Mouse (Mus musculus) forebrain, embryonic 10.5 days (tissue): Measurements from ENCODE around the gene Sepsecs. TPM values are rescaled to one million over a fixed set of nuclear protein-coding genes. Genes with fewer than 3 reads are reported as not detected.

Experiments
- DNase-seq: peaks from one replicate; pipeline ENCODE4 v3.0.0-alpha.2; 2017; ENCODE audit warnings: low spot score; ENCODE audit errors: extremely low spot score
- H3K27ac ChIP-seq: fragments of 300-500 bp; sonication (generic); 2 replicates; pipeline ENCODE4 v1.5.1; 2016; ENCODE audit warnings: mild to moderate bottlenecking
- H3K27me3 ChIP-seq: fragments of 300-500 bp; sonication (generic); 2 replicates; pipeline ENCODE4 v1.6.1; 2016; ENCODE audit warnings: mild to moderate bottlenecking; ENCODE audit not compliant: poor library complexity, severe bottlenecking
- H3K36me3 ChIP-seq: fragments of 300-500 bp; sonication (generic); replicated peaks from 2 replicates; pipeline ENCODE4 v1.6.1; 2016; ENCODE audit warnings: mild to moderate bottlenecking, moderate library complexity
- H3K4me1 ChIP-seq: fragments of 300-500 bp; sonication (generic); 2 replicates; pipeline ENCODE4 v1.6.1; 2016
- H3K4me3 ChIP-seq: fragments of 300-500 bp; sonication (generic); 2 replicates; pipeline ENCODE4 v1.5.1; 2016; ENCODE audit warnings: mild to moderate bottlenecking, moderate library complexity
- H3K9me3 ChIP-seq: fragments of 300-500 bp; sonication (generic); 2 replicates; pipeline ENCODE4 v1.6.1; 2016; ENCODE audit warnings: mild to moderate bottlenecking, moderate library complexity
- WGBS: fragments of 180-500 bp; shearing (Covaris S2); methylation state at CpG from one replicate; pipeline ENCODE4 v1.1.7; 2016; 5-methylcytosine and 5-hydroxymethylcytosine counted together
- polyA plus RNA-seq: library from polyadenylated mRNA; unstranded; fragments of >200 nt; fragmentation: Nextera tagmentation; extraction: Ambion mirVana; gene quantifications from 2 replicates; pipeline ENCODE4 v1.2.1, GENCODE M21; 2016

Gene Sepsecs
- polyA plus RNA-seq, 1 experiment from 2014 or later = 8.7 TPM

GRCm38 (mm10) chr5:52636923-52637322, 32.6 kb downstream of the Sepsecs start:
- H3K27ac ChIP-seq = no peak overlapping the region
- H3K27me3 ChIP-seq = no peaks in the 10 kb centered on the region
- no peak for DNase-seq
- no peak overlapping the region for H3K4me3 ChIP-seq
- no peaks in the 10 kb centered on the region for H3K9me3 ChIP-seq
- peaks cover 7% of the 10 kb centered on the region for H3K36me3 ChIP-seq
- 90% methylated on average over 6 of the region's 6 CpGs for WGBS
- H3K4me1 ChIP-seq = no peaks in the 10 kb centered on the region

GRCm38 (mm10) chr5:52636025-52636755, 33.3 kb downstream of the Sepsecs start:
- Histone ChIP-seq H3K36me3 (peaks cover under 1% of the 10 kb centered on the region; the same call in 1 of the 2 replicates), H3K27ac (no peak overlapping the region), H3K4me3 (no peak overlapping the region), H3K4me1 (no peaks in the 10 kb centered on the region), H3K9me3 (no peaks in the 10 kb centered on the region), H3K27me3 (no peaks in the 10 kb centered on the region)
- 83% methylated on average over 11 of the region's 11 CpGs for WGBS
- DNase-seq = no peak

- 27% methylated on average over 8 of the region's 8 CpGs for WGBS
- H3K4me3 ChIP-seq = no peak overlapping the region
These were observed 35.5 kb downstream of the Sepsecs start for GRCm38 (mm10) chr5:52634017-52634416.

GRCm38 (mm10) chr5:52630541-52630940, 39.0 kb downstream of the Sepsecs start:
- Histone ChIP-seq H3K36me3 (no peaks in the 10 kb centered on the region), H3K27ac (no peak overlapping the region), H3K4me3 (no peak overlapping the region), H3K4me1 (peaks cover 10% of the 10 kb centered on the region), H3K9me3 (no peaks in the 10 kb centered on the region; the same call in 1 of the 2 replicates), H3K27me3 (no peaks in the 10 kb centered on the region)
- 92% methylated on average over 1 of the region's 1 CpGs for WGBS
- DNase-seq = no peak

More at GRCm38 (mm10) chr5:52634017-52634416, 35.5 kb downstream of the Sepsecs start:
- Histone ChIP-seq H3K27ac (no peak overlapping the region), H3K36me3 (no peaks in the 10 kb centered on the region), H3K27me3 (no peaks in the 10 kb centered on the region), H3K4me1 (no peaks in the 10 kb centered on the region), H3K9me3 (no peaks in the 10 kb centered on the region; the same call in 1 of the 2 replicates)
- DNase-seq = peak; percentile 45

GRCm38 (mm10) chr5:52629214-52629613, 40.3 kb downstream of the Sepsecs start:
- 81% methylated on average over 6 of the region's 6 CpGs for WGBS
- Histone ChIP-seq H3K4me3 (no peak overlapping the region), H3K27me3 (no peaks in the 10 kb centered on the region)

GRCm38 (mm10) chr5:52628783-52629182, 40.7 kb downstream of the Sepsecs start:
- Histone ChIP-seq H3K27me3 (no peaks in the 10 kb centered on the region), H3K4me3 (no peak overlapping the region), H3K36me3 (no peaks in the 10 kb centered on the region), H3K27ac (no peak overlapping the region), H3K4me1 (peaks cover 10% of the 10 kb centered on the region), H3K9me3 (no peaks in the 10 kb centered on the region; the same call in 1 of the 2 replicates)
- DNase-seq = no peak
- WGBS = 81% methylated on average over 3 of the region's 3 CpGs

More at GRCm38 (mm10) chr5:52629214-52629613, 40.3 kb downstream of the Sepsecs start:
- no peak for DNase-seq
- no peaks in the 10 kb centered on the region; the same call in 1 of the 2 replicates for H3K9me3 ChIP-seq
- no peaks in the 10 kb centered on the region for H3K36me3 ChIP-seq
- peaks cover 10% of the 10 kb centered on the region for H3K4me1 ChIP-seq
- no peak overlapping the region for H3K27ac ChIP-seq

- no peak for DNase-seq
- no peaks in the 10 kb centered on the region for H3K27me3 ChIP-seq
- H3K4me3 ChIP-seq = no peak overlapping the region
- H3K9me3 ChIP-seq = no peaks in the 10 kb centered on the region; the same call in 1 of the 2 replicates
- WGBS = 91% methylated on average over 8 of the region's 8 CpGs
- no peaks in the 10 kb centered on the region for H3K36me3 ChIP-seq
- H3K4me1 ChIP-seq = peaks cover 10% of the 10 kb centered on the region
- H3K27ac ChIP-seq = no peak overlapping the region
These were observed 41.8 kb downstream of the Sepsecs start for GRCm38 (mm10) chr5:52627713-52628112.

- 67% methylated on average over 8 of the region's 8 CpGs for WGBS
- Histone ChIP-seq H3K9me3 (no peaks in the 10 kb centered on the region; the same call in 1 of the 2 replicates), H3K4me1 (peaks cover 10% of the 10 kb centered on the region), H3K27me3 (no peaks in the 10 kb centered on the region), H3K4me3 (no peak overlapping the region), H3K36me3 (no peaks in the 10 kb centered on the region), H3K27ac (peak overlapping the region; percentile 76)
- DNase-seq = no peak
These were observed 43.4 kb downstream of the Sepsecs start for GRCm38 (mm10) chr5:52626092-52626491.

- Histone ChIP-seq H3K4me1 (peaks cover 10% of the 10 kb centered on the region), H3K27me3 (peaks cover 5% of the 10 kb centered on the region; the same call in 1 of the 2 replicates), H3K4me3 (no peak overlapping the region), H3K36me3 (no peaks in the 10 kb centered on the region), H3K9me3 (no peaks in the 10 kb centered on the region), H3K27ac (no peak overlapping the region)
- DNase-seq = no peak
- 92% methylated on average over 1 of the region's 1 CpGs for WGBS
These were observed 44.6 kb downstream of the Sepsecs start for GRCm38 (mm10) chr5:52624956-52625355.

- H3K9me3 ChIP-seq = no peaks in the 10 kb centered on the region
- no peaks in the 10 kb centered on the region for H3K36me3 ChIP-seq
- H3K4me1 ChIP-seq = peaks cover 22% of the 10 kb centered on the region
- no peak overlapping the region for H3K27ac ChIP-seq
- H3K27me3 ChIP-seq = peaks cover 22% of the 10 kb centered on the region
- H3K4me3 ChIP-seq = no peak overlapping the region
- no peak for DNase-seq
- 83% methylated on average over 2 of the region's 2 CpGs for WGBS
These were observed 46.4 kb downstream of the Sepsecs start for GRCm38 (mm10) chr5:52623099-52623498.

GRCm38 (mm10) chr5:52618348-52619270, 50.9 kb downstream of the Sepsecs start:
- H3K4me3 ChIP-seq = peak overlapping the region; percentile 59
- WGBS = under 1% methylated on average over 41 of the region's 41 CpGs
- peaks cover 42% of the 10 kb centered on the region for H3K27me3 ChIP-seq
- H3K36me3 ChIP-seq = no peaks in the 10 kb centered on the region
- DNase-seq = peak; percentile 31
- 0 out of 2 replicates have a peak, but pooled peaks cover 4% of the 10 kb centered on the region for H3K9me3 ChIP-seq
- H3K4me1 ChIP-seq = peaks cover 34% of the 10 kb centered on the region
- peak overlapping the region; percentile 71 for H3K27ac ChIP-seq

- peak overlapping the region; percentile 71 for H3K27ac ChIP-seq
- peaks cover 42% of the 10 kb centered on the region for H3K27me3 ChIP-seq
- no peak for DNase-seq
- WGBS = 31% methylated on average over 9 of the region's 9 CpGs
- peak overlapping the region; percentile 59 for H3K4me3 ChIP-seq
- H3K4me1 ChIP-seq = peaks cover 34% of the 10 kb centered on the region
- H3K9me3 ChIP-seq = 0 out of 2 replicates have a peak, but pooled peaks cover 8% of the 10 kb centered on the region
- no peaks in the 10 kb centered on the region for H3K36me3 ChIP-seq
These were observed 51.7 kb downstream of the Sepsecs start for GRCm38 (mm10) chr5:52617711-52618347.
